Mouse (Mus musculus): ENCODE measurements at regions not wholly inside any gene's neighbourhood (a gene's known extent, or its start where the extent isn't known, plus 50 kb on each side); places are given as distances from the start of the nearest gene placed in this dataset.

DNA sequence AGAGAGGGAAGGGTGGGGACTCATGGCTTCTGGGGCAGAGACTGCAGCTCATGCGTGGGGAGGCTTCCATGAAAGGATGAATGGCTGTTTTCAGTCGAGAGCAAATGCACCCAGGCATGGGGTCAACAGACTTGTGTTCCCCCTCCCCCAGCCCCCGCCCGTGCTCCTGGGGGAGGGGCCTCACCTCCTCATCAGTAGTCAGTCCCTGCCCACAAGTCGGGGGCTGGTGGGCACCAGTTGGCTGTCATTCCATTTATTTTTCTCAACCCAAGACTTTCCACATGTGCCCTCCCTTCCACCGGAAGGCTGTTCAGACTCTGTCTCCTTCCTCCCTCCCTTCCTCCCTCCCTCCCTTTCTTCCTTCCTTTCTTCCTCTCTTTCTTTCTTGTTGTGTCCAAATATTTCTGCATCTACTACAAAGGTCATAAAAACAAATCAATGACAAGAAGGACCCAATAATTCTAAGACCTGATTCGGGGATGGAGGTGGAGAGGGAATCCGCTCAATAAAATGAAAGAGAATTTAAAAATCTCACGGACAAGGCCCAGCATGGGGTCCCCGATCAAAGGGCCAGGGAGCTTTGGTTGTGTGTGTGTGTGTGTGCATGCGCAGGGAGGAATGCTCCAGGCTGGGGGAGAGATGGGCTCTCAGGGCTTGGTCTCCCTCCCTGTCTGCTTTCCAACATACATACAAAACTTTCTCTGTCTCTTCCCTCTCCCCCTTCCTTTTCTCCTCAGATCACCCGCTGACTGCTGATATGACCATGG, 57.7 kb downstream of the Rpl14 start:
- TF ChIP-seq FLI1 (IDR thresholded peaks at IDR 0.05; ENCODE audit: low read length) (no peak), GATA1 (IDR thresholded peaks at IDR 0.05; ENCODE audit: borderline replicate concordance, low read length) (no peak)
- Histone ChIP-seq H3K27me3 (replicated peaks) (peaks cover 4% of the 10 kb centered on the region), H3K4me1 (no peaks in the 10 kb centered on the region), H3K4me3 (replicated peaks) (no peak overlapping the region), H3K36me3 (replicated peaks; ENCODE audit: low read length) (no peaks in the 10 kb centered on the region), H3K9me3 (peaks cover 58% of the 10 kb centered on the region)

DNA sequence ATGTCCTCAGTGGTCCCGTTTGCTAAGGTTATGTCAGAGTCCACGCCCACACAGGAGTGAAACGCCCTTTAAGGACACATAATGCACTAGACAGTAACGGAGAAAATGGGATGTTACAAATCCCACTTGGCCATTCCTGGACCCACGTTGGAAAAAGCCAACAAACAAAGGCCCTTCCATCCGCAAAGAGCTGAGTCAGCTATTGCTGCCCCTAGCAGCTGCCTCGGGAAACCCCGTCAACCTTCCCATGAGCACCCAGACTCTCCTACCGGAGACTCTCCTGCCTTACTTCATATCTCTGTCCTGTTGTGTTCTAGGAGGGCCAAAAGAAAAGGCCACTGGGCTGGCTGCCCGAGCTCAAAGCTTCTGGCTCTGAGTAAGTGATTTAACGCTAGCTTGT, 58.4 kb downstream of the Rpl14 start:
- no peaks in the 10 kb centered on the region for H3K36me3 ChIP-seq (replicated peaks; ENCODE audit: low read length)
- peaks cover 53% of the 10 kb centered on the region for H3K9me3 ChIP-seq
- no peaks in the 10 kb centered on the region for H3K4me1 ChIP-seq
- TF ChIP-seq FLI1 (IDR thresholded peaks at IDR 0.05; ENCODE audit: low read length) (no peak), GATA1 (IDR thresholded peaks at IDR 0.05; ENCODE audit: borderline replicate concordance, low read length) (no peak)
- peaks cover 4% of the 10 kb centered on the region for H3K27me3 ChIP-seq (replicated peaks)
- H3K4me3 ChIP-seq (replicated peaks) = no peak overlapping the region

DNA sequence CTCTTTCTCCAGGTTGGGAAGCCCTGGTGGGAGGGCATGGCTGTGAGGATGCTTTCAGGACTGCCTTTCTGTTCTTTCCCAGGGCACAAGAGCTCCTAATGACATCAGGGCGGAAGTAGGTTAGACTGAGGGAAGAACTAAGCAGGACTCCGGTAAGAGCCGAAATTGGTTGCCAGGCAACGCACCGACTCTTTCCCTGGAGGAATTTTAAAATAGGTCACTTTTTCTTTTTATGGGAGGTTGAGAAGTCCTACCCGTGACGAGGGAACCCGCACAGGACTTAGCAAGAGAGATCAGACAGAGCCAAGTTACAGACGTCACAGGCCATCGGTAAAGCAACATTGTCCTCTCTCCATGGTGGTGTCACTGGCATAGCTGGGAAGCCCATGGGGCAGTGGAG, 61.6 kb downstream of the Rpl14 start:
- Histone ChIP-seq H3K4me3 (replicated peaks) (no peak overlapping the region), H3K36me3 (replicated peaks; ENCODE audit: low read length) (no peaks in the 10 kb centered on the region), H3K27me3 (replicated peaks) (peaks cover 4% of the 10 kb centered on the region), H3K9me3 (peaks cover 50% of the 10 kb centered on the region), H3K4me1 (no peaks in the 10 kb centered on the region)
- TF ChIP-seq GATA1 (IDR thresholded peaks at IDR 0.05; ENCODE audit: borderline replicate concordance, low read length) (no peak), FLI1 (IDR thresholded peaks at IDR 0.05; ENCODE audit: low read length) (no peak)

DNA sequence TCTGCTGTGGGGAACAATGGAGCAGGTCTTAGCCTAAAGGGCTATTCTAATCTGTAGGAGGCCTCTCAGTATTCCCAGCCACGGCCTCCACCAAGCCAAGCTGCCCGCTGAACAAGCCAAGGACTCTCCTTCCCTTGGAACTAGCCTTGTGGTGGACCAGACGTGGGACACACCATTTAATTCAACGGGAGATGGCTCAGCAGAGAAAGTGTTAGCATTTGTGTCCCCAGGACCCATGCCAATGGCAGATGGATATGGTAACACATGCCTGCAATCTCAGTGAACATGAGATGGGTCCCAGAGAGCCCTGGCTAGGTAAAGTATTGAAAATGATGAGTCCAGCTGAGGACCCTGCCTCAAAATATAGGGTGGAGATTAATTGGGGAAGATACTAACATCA, 71.4 kb downstream of the Rpl14 start:
- Histone ChIP-seq H3K9me3 (peaks cover 22% of the 10 kb centered on the region), H3K36me3 (replicated peaks; ENCODE audit: low read length) (no peaks in the 10 kb centered on the region), H3K27me3 (replicated peaks) (no peaks in the 10 kb centered on the region), H3K4me3 (replicated peaks) (no peak overlapping the region), H3K4me1 (no peaks in the 10 kb centered on the region)
- TF ChIP-seq FLI1 (IDR thresholded peaks at IDR 0.05; ENCODE audit: low read length) = no peak
- TF ChIP-seq GATA1 (IDR thresholded peaks at IDR 0.05; ENCODE audit: borderline replicate concordance, low read length) = no peak

DNA sequence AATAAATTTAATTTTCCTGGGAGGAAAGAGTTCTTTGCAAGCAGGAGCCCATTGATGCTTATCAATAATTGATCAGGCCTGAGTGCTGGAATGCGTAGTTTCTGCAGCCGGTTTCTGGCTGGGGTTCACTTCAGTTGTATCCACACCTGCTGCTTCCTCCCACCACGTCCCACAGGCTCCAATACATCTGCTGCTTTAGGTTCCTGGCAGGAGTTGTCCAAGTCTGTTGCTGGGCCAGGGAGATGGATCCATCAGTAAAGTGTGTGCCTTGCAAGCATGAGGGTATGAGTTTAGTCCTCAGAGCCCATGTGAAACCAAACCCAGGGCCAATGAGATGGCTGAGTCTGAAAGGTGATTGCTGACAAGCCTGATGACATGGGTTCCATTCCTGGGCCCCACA, 72.1 kb downstream of the Rpl14 start:
- Histone ChIP-seq H3K4me3 (replicated peaks) (no peak overlapping the region), H3K36me3 (replicated peaks; ENCODE audit: low read length) (no peaks in the 10 kb centered on the region), H3K27me3 (replicated peaks) (no peaks in the 10 kb centered on the region), H3K9me3 (peaks cover 22% of the 10 kb centered on the region), H3K4me1 (no peaks in the 10 kb centered on the region)
- TF ChIP-seq FLI1 (IDR thresholded peaks at IDR 0.05; ENCODE audit: low read length) (no peak), GATA1 (IDR thresholded peaks at IDR 0.05; ENCODE audit: borderline replicate concordance, low read length) (no peak)

DNA sequence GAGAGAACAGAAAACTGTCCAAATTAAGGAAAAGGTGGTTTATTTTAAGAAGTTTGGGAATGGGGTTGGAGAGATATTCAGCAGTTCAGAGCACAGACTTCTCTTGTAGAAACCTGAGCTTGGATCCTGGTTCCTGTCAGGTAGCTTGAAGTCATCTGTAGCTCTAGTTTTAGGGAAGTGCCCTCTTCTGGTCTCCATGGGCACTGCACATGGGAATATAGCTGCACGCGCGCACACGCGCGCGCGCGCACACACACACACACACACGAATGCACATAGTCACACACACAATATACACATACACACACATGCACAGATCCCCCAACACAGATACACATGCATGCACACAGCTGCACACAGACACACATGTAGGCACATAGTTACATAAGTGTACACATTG, 74.5 kb downstream of the Rpl14 start:
- H3K9me3 ChIP-seq = peaks cover 25% of the 10 kb centered on the region
- H3K36me3 ChIP-seq (replicated peaks; ENCODE audit: low read length) = no peaks in the 10 kb centered on the region
- no peaks in the 10 kb centered on the region for H3K4me1 ChIP-seq
- no peak overlapping the region for H3K4me3 ChIP-seq (replicated peaks)
- TF ChIP-seq GATA1 (IDR thresholded peaks at IDR 0.05; ENCODE audit: borderline replicate concordance, low read length) = no peak
- no peak for TF ChIP-seq FLI1 (IDR thresholded peaks at IDR 0.05; ENCODE audit: low read length)
- no peaks in the 10 kb centered on the region for H3K27me3 ChIP-seq (replicated peaks)

DNA sequence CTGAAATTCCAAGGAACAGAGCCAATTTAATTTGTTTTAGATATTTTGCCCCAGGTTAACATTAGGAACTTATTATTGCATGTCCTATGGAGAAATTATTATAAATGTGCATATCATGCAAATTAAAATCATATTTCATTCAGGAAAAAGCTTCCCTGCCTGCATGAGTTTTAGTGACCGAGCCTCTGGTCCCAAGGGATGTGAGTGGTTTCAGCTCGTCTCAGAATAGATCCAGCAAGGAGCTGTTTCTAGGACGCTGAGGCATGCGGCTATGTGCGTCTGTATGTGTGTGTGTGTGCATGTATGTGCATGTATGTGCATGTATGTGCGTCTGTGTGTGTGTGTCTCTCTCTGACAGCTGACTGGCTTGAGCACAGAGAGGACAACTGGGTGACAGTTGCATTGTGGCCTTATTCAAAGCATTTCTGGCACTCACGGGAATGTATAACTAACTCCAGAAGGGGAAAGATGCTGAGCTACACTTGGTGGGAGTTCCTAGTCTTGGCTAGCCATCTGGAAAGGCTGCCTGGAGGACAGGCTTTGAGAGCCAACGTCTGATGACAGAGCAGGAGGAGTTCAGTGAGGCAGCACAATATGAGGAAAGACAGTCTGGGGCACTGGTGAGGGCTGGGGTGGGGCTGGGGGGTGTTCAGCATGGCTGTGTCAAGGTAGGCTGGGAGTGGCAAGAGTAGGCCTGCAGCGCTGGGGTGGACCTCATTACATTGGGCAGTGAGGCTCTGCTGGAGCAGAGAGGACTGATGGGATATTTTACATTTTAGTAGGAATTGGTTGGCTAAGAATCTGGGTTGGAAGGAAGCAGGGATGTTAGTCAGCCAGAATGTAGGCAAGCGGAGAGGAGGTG, 75.8 kb downstream of the Rpl14 start:
- Histone ChIP-seq H3K4me1 (no peaks in the 10 kb centered on the region), H3K27me3 (replicated peaks) (peaks cover 2% of the 10 kb centered on the region), H3K36me3 (replicated peaks; ENCODE audit: low read length) (no peaks in the 10 kb centered on the region), H3K4me3 (replicated peaks) (no peak overlapping the region), H3K9me3 (peaks cover 27% of the 10 kb centered on the region)
- TF ChIP-seq GATA1 (IDR thresholded peaks at IDR 0.05; ENCODE audit: borderline replicate concordance, low read length) (no peak), FLI1 (IDR thresholded peaks at IDR 0.05; ENCODE audit: low read length) (no peak)

DNA sequence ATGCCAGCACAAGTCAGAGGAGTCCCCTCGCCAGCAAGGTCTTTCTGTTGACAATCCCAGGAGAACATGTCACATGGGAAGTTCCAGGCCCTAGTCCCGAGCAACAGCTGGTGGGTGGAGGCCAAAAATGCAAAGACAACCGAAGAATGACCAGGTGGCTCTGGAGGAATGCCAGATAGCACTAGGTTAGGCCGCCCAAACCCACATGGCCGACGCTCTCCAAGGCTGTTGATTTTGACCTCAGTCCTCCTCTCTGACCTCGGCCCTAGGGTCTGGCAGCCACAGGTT, 76.4 kb downstream of the Rpl14 start:
- Histone ChIP-seq H3K4me3 (replicated peaks) (no peak overlapping the region), H3K4me1 (no peaks in the 10 kb centered on the region), H3K36me3 (replicated peaks; ENCODE audit: low read length) (no peaks in the 10 kb centered on the region), H3K9me3 (peaks cover 22% of the 10 kb centered on the region), H3K27me3 (replicated peaks) (peaks cover 2% of the 10 kb centered on the region)
- TF ChIP-seq FLI1 (IDR thresholded peaks at IDR 0.05; ENCODE audit: low read length) (no peak), GATA1 (IDR thresholded peaks at IDR 0.05; ENCODE audit: borderline replicate concordance, low read length) (no peak)

DNA sequence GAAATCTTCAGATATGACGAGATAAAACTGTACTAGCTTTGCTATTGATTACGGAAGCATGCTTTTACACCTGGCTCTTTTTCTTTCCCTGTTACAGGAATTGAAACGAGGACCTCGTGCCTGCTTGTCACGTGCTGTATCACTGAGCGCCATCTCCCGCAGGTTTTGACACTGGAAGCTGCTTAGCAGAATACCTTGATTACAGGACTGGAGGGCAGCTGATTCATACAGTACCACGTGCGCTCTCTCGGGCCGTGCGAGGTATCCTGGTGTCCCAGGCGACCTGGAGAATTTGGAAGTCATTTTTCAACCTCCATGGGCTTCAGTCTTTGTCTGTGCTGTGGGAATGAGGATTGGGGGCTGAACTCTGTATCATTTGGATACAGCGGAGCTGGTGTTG, 81.5 kb downstream of the Rpl14 start:
- Histone ChIP-seq H3K4me3 (replicated peaks) (no peak overlapping the region), H3K27me3 (replicated peaks) (peaks cover 18% of the 10 kb centered on the region), H3K4me1 (no peaks in the 10 kb centered on the region), H3K36me3 (replicated peaks; ENCODE audit: low read length) (no peaks in the 10 kb centered on the region), H3K9me3 (peaks cover 11% of the 10 kb centered on the region)
- TF ChIP-seq FLI1 (IDR thresholded peaks at IDR 0.05; ENCODE audit: low read length) = no peak
- TF ChIP-seq GATA1 (IDR thresholded peaks at IDR 0.05; ENCODE audit: borderline replicate concordance, low read length) = no peak

DNA sequence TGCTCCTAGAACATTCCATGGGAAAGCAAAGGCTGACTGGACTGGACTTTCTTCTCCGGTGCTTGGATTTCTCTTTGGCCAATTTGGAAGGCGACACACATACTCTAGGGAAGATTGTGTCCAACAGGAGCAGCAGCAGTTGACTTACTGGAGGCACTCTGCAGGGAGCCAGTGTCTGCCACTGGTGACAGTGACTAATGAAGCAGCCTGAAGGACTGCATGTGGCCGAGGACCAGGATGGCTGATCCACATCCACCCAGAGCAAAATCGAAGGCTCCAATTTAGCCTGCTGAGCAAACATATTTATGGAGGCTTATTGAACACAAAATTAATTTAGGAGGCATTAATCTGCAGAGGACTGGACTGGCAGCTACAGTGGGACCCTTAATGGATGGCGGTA, 81.9 kb downstream of the Rpl14 start:
- peaks cover 11% of the 10 kb centered on the region for H3K9me3 ChIP-seq
- no peaks in the 10 kb centered on the region for H3K4me1 ChIP-seq
- H3K4me3 ChIP-seq (replicated peaks) = no peak overlapping the region
- no peaks in the 10 kb centered on the region for H3K36me3 ChIP-seq (replicated peaks; ENCODE audit: low read length)
- peaks cover 20% of the 10 kb centered on the region for H3K27me3 ChIP-seq (replicated peaks)
- no peak for TF ChIP-seq FLI1 (IDR thresholded peaks at IDR 0.05; ENCODE audit: low read length)
- TF ChIP-seq GATA1 (IDR thresholded peaks at IDR 0.05; ENCODE audit: borderline replicate concordance, low read length) = no peak

All from megakaryocyte, embryonic 14.5 days (primary cell).